14 mouse cellular contexts compared by ENCODE assay signal in genomic region chr8:87914247-87914967, GRCm38 (mm10). TPM values are rescaled to one million over a fixed set of nuclear protein-coding genes. Genes with fewer than 3 reads are reported as not detected.
A peak's percentile ranks its signal among the peaks of the same experiment; 100 is the strongest.
DNase-seq lines count a peak whose midpoint lies in the region; ATAC-seq lines count a peak whose summit lies in the region.
"Had no signal": no experiment of that assay in that cellular context is flagged by ENCODE, and none has a peak within 500 bp of the region (broad histone marks: within the 10 kb centered on the region; RNA-seq: fewer than 3 reads in every experiment).

No protein-coding gene starts in this region.

- H3K4me2 ChIP-seq in stomach, embryonic 16.5 days (ENCODE audit: low read depth, low read length), result no peak overlapping the region

- WGBS in heart, embryonic 10.5 days, result 50% methylated on average over 6 of the region's 6 CpGs
- WGBS in stomach, embryonic 16.5 days, result 31% methylated on average over 6 of the region's 6 CpGs

- peaks cover 61% of the 10 kb centered on the region for H3K4me1 ChIP-seq in heart, embryonic 10.5 days
- H3K4me1 ChIP-seq in stomach, embryonic 16.5 days (ENCODE audit: control insufficient read depth, insufficient read depth, low read length), result peaks cover 48% of the 10 kb centered on the region

- no peak for DNase-seq in heart, embryonic 10.5 days (ENCODE audit: low spot score)
- no peak for DNase-seq in heart, adult 11 months
- DNase-seq in kidney, postnatal 4 days, result peak; percentile 36 to 45
- DNase-seq in kidney, adult 11 months, result no peak
- peak; percentile 15 to 17 for DNase-seq in right cerebral cortex, adult 2 months (ENCODE audit: low spot score in 2 of 2)
- DNase-seq in right cerebral cortex, postnatal 4 days, result no peak
- no peak for DNase-seq in cerebellum, adult 18-20 months
- DNase-seq: adrenal gland, postnatal 10 days; left cerebral cortex, postnatal 4 days; right cerebral cortex, adult 18-20 months had no signal

- H3K27me3 ChIP-seq in heart, embryonic 10.5 days (ENCODE audit: insufficient read depth, poor library complexity, severe bottlenecking), result 0 out of 2 replicates have a peak, but pooled peaks cover 3% of the 10 kb centered on the region
- no peaks in the 10 kb centered on the region for H3K27me3 ChIP-seq in stomach, embryonic 16.5 days (ENCODE audit: control insufficient read depth, insufficient read depth, low read length)

- peak; percentile 63; the same call in 1 of the 2 replicates for ATAC-seq in stomach, embryonic 16.5 days (ENCODE audit: insufficient read depth, low FRiP score)
- ATAC-seq: CD4-positive, CD25-positive, alpha-beta regulatory T cell, adult 4 months; forebrain, embryonic 16.5 days had no signal

- no peaks in the 10 kb centered on the region for H3K36me3 ChIP-seq in heart, embryonic 10.5 days
- H3K36me3 ChIP-seq in stomach, embryonic 16.5 days (ENCODE audit: control insufficient read depth, insufficient read depth, low read length), result no peaks in the 10 kb centered on the region

- no peak overlapping the region for H3K9ac ChIP-seq in stomach, embryonic 16.5 days (ENCODE audit: low read length)

- no peak overlapping the region for H3K4me3 ChIP-seq in heart, embryonic 10.5 days
- H3K4me3 ChIP-seq in stomach, embryonic 16.5 days (replicated peaks; ENCODE audit: low read length), result no peak overlapping the region
- H3K4me3 ChIP-seq: layer of hippocampus, adult 2 months had no signal

- H3K9me3 ChIP-seq in heart, embryonic 10.5 days, result no peaks in the 10 kb centered on the region
- H3K9me3 ChIP-seq in stomach, embryonic 16.5 days (replicated peaks; ENCODE audit: control insufficient read depth, low read length), result no peaks in the 10 kb centered on the region

- H3K27ac ChIP-seq in heart, embryonic 10.5 days, result peak overlapping the region; percentile 47; the same call in 1 of the 2 replicates
- peak overlapping the region; percentile 84 for H3K27ac ChIP-seq in stomach, embryonic 16.5 days (ENCODE audit: low read length)
- H3K27ac ChIP-seq: layer of hippocampus, adult 2 months had no signal

RNA-seq across cellular contexts. Expression of gene Zfp423, which starts 45.0 kb away (rescaled TPM):
- polyA plus RNA-seq in heart, embryonic 10.5 days (2016; fragmentation: Nextera tagmentation; extraction: Ambion mirVana), result 5.0 and 10.4 TPM in 2 replicates
- 4.9 and 7.0 TPM in 2 replicates for polyA plus RNA-seq in stomach, embryonic 16.5 days (2015; fragmentation: Nextera tagmentation; extraction: Ambion mirVana)
- polyA plus RNA-seq: CD4-positive, CD25-positive, alpha-beta regulatory T cell, adult 4 months had no signal

Comparison
In these comparisons a context has a peak if more than half of its experiments do, and no peak if none do; other contexts are left out.
1. DNase-seq: peak in kidney, postnatal 4 days (2 of 2) and right cerebral cortex, adult 2 months (2 of 2); none in heart, embryonic 10.5 days (single experiment), heart, adult 11 months (single experiment), kidney, adult 11 months (single experiment), right cerebral cortex, postnatal 4 days (single experiment) and cerebellum, adult 18-20 months (0 of 2).